Mouse (Mus musculus) v-Abl transformed pro-B cells (cell line): ENCODE results near the gene Galnt7.

ENCODE experiments used
- in situ Hi-C, 2 experiments: fragments of 400-800 bp; cut with MboI; formaldehyde crosslinking; loops; one replicate each; pipeline ENCODE4 v1.15.1; 2025; ENCODE audit not compliant: unreplicated experiment in 2 of 2

Gene Galnt7

GRCm38 (mm10) chr8:57631780-57632179 is 21.1 kb downstream of the Galnt7 start:
- in situ Hi-C loops: no loop called here

DNA sequence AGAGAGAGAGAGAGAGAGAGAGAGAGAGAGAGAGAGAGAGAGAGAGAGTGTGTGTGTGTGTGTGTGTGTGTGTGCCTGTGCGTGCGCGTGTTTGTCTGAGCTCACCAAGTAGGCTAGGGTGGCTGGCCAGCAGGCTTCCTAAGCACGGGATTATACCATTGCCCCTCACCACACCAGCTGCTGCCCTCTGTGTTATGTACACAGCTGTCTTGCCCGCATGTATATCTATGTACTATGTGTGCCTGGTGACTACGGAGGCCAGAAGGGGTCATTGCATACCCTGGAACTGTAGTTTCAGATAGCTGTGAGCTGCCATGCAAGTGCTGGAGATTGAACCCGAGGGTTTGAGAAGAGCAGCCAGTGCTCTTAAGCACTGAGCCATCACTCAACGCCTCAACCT is 22.7 kb downstream of the Galnt7 start:
- in situ Hi-C loops: no loop called here

DNA sequence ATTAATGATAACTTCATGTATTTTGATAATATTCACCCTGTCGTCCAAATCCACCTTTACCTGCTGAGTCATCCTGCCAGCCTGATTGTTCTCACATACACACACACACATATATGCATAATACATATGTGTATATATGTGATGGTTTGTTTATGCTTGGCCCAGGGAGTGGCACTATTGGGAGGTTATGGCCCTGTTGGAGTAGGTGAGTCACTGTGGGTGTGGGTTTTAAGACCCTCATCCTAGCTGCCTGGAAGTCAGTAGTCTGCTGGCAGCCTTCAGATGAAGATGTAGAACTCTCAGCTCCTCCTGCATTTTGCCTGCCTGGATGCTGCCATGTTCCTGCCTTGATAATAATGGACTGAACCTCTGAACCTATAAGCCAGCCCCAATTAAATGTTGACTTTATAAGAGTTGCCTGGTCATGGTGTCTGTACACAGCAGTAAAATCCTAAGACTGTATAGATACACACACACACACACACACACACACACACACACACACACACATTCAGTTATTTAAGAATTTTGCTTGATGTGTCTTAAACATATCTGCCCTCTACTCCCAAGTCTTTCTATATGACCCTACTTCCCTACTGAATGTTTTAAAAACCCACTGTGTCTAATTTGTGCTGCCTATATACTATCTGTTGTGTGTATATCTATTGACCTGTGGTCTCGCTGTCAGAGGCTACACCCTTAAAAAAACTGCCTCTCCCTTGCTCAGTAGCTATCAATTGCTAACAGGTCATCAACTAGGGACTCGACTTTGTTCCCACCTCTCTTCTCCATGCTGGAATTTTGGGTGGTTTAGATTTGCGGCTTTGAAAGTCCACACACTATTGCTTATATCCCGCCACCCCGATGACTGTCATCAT is 23.8 kb downstream of the Galnt7 start:
- in situ Hi-C loops: no loop called here

GRCm38 (mm10) chr8:57627946-57628786 is 24.7 kb downstream of the Galnt7 start:
- in situ Hi-C loops: no loop called here

- in situ Hi-C loops: no loop called here
Observed at GRCm38 (mm10) chr8:57623955-57624354, 28.9 kb downstream of the Galnt7 start.

DNA sequence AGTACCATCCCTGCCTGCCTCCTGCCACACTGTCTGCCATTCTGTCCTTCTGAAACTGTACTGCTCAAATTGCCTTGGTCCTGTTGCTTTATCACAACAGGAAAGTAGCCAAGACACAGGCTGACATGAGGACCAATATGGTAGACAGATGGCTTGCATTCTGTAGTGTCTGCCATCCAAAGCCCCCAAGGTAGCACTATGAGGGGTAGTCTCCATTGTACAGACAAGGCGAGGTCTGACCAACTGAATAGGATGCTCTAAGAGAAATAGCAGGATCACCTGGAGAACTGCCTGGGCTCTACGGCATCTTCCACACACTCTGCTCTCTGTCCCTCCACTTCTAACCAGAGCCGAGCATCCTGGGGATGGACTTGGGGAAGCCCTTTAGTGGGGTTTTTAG is 29.8 kb downstream of the Galnt7 start:
- in situ Hi-C loops: no loop called here

GRCm38 (mm10) chr8:57616965-57617364 is 35.9 kb downstream of the Galnt7 start:
- in situ Hi-C loops: no loop called here

GRCm38 (mm10) chr8:57615016-57615657 is 37.7 kb downstream of the Galnt7 start:
- in situ Hi-C loops: no loop called here

DNA sequence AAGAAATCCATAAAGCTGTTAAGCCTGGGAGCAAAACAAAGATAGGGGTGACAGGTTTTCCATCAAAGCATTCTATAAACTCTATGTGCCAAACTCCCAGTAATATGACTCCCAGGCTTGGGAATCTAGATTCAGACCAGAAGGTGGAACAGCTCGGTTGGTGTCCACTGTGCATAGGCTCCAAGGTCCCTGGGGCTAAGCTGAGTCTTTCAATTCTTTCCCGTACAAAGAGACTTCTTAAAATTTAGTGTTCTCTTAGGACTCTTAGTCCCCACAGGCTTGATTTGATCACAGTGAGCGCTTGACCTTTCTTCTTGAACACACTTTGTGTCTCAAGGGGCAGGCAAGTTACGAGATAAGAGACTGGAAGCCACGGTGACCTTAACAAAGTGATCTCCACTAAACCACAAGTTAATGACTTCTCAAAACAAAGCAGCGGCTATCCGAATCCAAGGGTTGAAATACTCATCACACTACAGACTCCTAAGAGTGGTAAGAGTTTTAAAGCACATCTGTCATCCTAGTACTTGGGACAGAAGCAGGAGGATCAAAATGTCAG is 41.3 kb downstream of the Galnt7 start:
- in situ Hi-C loops: no loop called here

GRCm38 (mm10) chr8:57610706-57611418 is 42.0 kb downstream of the Galnt7 start:
- in situ Hi-C loops: no loop called here

DNA sequence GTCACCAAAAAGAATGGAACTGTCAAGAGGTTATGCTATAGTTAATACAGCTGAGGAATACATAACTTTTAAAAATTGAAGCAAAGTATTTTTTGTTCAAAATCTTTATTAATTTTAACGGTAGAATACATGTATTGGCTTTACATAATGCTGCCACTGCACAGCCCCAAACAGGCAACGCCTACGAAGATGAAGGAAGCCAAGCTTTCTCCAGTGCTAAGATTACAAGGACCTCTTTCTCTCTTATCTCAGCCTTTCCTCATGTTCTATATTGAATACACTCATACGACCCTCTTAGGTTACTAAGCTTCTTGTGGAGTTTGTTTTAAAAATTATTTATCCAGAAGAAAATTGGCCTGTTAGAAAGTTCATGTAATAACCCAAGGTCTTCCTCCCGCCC is 50.3 kb downstream of the Galnt7 start:
- in situ Hi-C loops: no loop called here

- in situ Hi-C loops: no loop called here
Observed at GRCm38 (mm10) chr8:57601987-57602418, 50.8 kb downstream of the Galnt7 start.

- in situ Hi-C loops: no loop called here
Observed at GRCm38 (mm10) chr8:57599813-57600555, 52.8 kb downstream of the Galnt7 start.

DNA sequence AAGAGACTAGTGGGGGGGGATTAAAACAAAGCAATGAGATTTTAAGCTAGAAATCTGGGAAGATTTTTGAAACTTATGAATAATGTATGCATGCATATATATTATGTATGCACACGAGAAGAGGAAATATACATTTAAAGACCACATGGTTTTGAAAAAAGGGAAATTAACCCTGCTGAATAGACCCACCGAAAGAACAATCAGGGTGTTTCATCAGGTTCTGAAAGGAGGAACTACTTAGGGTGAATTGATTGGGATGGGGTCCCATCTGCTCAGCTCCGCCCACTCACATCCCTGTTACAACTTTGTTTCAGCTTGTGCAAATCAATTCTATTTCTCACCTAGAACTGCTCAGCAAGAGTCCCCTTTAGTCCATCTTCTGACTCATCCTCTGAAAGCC is 57.0 kb downstream of the Galnt7 start:
- in situ Hi-C loops: no loop called here

DNA sequence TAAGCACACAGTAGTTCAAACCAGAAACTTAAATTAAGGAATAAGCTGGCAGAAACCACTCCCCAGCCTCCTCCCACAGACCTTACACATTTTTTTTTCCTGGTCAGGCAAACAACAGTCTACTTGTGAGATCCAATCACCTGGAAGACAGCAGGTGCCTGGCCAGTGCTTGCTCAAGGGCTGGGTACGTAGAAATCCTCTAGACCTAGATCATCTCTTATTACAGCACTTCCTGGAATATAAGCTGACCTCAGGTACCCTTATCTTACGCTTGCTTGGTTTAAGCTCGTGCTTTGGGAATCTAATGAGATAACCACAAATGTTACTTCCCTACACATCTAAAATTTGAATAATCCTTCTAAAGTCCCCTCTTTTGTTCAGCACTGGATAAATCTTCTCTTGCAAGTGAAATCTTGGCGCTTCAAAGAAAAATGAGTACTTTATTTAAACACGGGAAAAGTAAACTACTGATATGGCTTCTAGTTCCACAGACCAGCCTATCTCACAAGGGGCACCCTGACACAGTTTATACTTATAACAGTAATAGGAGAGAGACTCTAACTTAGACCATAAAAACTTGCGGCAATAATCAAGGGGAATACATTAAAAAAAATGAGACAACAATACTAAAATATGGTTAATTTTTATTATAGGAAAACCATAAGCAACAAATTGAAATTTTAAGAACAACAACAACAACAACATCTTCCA is 58.5 kb downstream of the Galnt7 start:
- in situ Hi-C loops: loop anchor here in 1 of 2 experiments (5.0 kb wide), 1 partner anchor 53 kb away; no protein-coding TSS in a partner anchor

DNA sequence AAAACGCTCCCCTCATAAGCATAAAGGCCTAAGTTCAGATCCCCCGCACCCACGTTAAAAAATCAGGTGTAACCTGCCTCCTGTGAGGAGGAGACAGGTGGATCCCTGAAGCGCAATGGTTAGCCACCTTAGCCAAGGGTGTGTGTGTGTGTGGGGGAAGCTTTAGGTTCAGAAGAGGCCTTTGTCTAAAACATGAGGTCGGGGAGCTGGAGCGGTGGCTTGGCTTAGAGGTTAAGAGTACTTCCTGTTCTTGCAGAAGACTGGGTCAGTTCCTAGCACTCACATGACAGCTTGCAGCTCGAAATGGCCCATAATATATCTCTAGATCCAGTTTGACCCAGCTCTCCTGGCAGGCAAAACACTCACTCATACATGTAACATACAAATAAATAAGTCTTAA is 60.2 kb downstream of the Galnt7 start:
- in situ Hi-C loops: loop anchor here in 1 of 2 experiments (5.0 kb wide), 1 partner anchor 55 kb away; no protein-coding TSS in a partner anchor

GRCm38 (mm10) chr8:57591681-57592080 is 61.2 kb downstream of the Galnt7 start:
- in situ Hi-C loops: loop anchor here in 1 of 2 experiments (5.0 kb wide), 1 partner anchor 56 kb away; no protein-coding TSS in a partner anchor

DNA sequence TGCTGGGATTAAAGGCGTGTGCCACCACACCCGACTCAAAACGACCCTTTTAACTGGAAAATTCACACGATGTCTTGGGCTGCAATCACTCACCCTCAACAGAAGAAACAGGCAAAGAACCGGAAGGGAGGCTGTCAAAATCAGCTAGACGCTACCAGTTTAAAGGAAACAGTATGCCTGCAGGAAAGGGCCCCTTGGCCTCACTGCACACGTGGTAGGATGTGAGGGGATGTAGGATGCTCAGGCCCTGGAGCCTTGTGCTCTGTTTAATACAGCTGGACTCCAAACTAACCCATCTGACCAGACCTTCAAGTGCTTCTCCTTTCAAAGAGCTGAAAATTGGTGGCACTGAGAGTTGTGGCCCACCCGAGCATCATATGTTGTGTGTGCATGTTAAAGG is 62.8 kb downstream of the Galnt7 start:
- in situ Hi-C loops: loop anchor here in 1 of 2 experiments (5.0 kb wide), 1 partner anchor 57 kb away; no protein-coding TSS in a partner anchor
